Mouse (Mus musculus) C2C12 (cell line): ENCODE data around the gene Rrp15.

Experiments
- CTCF ChIP-seq: IDR thresholded peaks from one replicate; pipeline ENCODE4 v1.5.1; 2011; ENCODE audit not compliant: control insufficient read depth, insufficient read depth, insufficient read length
- MAX ChIP-seq: IDR thresholded peaks from one replicate; pipeline ENCODE4 v1.6.1; 2011; ENCODE audit warnings: mild to moderate bottlenecking, control low read depth
- MYOD1 ChIP-seq: IDR thresholded peaks from one replicate; pipeline ENCODE4 v1.6.1; 2011; ENCODE audit warnings: low read depth; ENCODE audit not compliant: control insufficient read depth, insufficient read length
- MYOG ChIP-seq: IDR thresholded peaks from one replicate; pipeline ENCODE4 v1.6.1; 2011; ENCODE audit not compliant: control insufficient read depth, insufficient read length; ENCODE audit errors: extremely low read depth
- USF1 ChIP-seq: IDR thresholded peaks from one replicate; pipeline ENCODE4 v1.6.1; 2011; ENCODE audit warnings: low read depth, mild to moderate bottlenecking, control low read depth, moderate library complexity

DNA sequence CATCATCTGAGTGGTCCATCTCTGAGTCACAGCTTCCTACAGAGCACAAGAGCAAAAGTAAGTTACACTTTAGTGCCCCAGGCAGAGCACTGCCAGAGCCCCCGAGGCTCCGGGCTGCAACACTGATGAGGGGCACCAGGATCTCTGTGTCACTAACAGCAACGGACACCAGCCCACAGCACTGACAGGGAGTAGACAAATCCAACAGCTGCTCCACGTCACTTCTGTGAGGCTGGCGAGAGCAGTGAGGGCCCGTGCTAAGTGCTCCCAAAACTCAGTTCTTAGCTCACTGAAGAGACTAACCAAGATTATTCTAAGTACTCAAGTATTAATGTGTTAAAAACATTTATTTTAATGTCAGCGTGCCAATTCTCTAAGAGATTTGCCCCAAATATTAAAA, 9.3 kb downstream of the Rrp15 start:
- no peak for TF ChIP-seq MAX
- no peak for TF ChIP-seq CTCF
- no peak for TF ChIP-seq MYOD1
- TF ChIP-seq USF1: no peak
- TF ChIP-seq MYOG: no peak
